Mouse (Mus musculus) layer of hippocampus, adult 18-20 months (tissue): Measurements from ENCODE around the gene Rab3a. TPM values are rescaled to one million over a fixed set of nuclear protein-coding genes. Genes with fewer than 3 reads are reported as not detected.

Experiments
- DNase-seq, 2 experiments: peaks; one replicate each; pipeline ENCODE4 v3.0.0; 2022; ENCODE audit warnings: low spot score in 2 of 2
- total RNA-seq, 2 experiments: library from RNA; stranded (reverse); gene quantifications; 2 replicates each; pipeline ENCODE4 v1.2.3; 2021

The Rab3a gene
- total RNA-seq, 2 experiments from 2014 or later = 814 to 823 TPM

GRCm38 (mm10) chr8:70757523-70758307 is 3.2 kb downstream of the Rab3a start:
- DNase-seq = no peak

- DNase-seq = no peak
Observed at GRCm38 (mm10) chr8:70758308-70758615, 3.8 kb downstream of the Rab3a start.

GRCm38 (mm10) chr8:70758616-70759561 is 4.4 kb downstream of the Rab3a start:
- DNase-seq = no peak

GRCm38 (mm10) chr8:70760350-70760749 is 5.9 kb downstream of the Rab3a start:
- DNase-seq = no peak

- DNase-seq = peak; percentile 97 to 98
Observed at GRCm38 (mm10) chr8:70760775-70761406, 6.4 kb downstream of the Rab3a start, which contains the start of gene Mpv17l2. Gene Mpv17l2 (minus strand): TSS chr8:70760946.

- DNase-seq = no peak
Observed at GRCm38 (mm10) chr8:70762118-70762517, 7.6 kb downstream of the Rab3a start.

- no peak for DNase-seq
Observed at GRCm38 (mm10) chr8:70763354-70763753, 8.9 kb downstream of the Rab3a start.

- no peak for DNase-seq
Observed at GRCm38 (mm10) chr8:70764026-70764425, 9.5 kb downstream of the Rab3a start.

- DNase-seq = no peak
Observed at GRCm38 (mm10) chr8:70764676-70765075, 10.2 kb downstream of the Rab3a start.

- no peak for DNase-seq
Observed at GRCm38 (mm10) chr8:70765329-70765728, 10.8 kb downstream of the Rab3a start.

- DNase-seq = no peak
Observed at GRCm38 (mm10) chr8:70765838-70766570, 11.5 kb downstream of the Rab3a start.

GRCm38 (mm10) chr8:70766571-70767440 is 12.3 kb downstream of the Rab3a start:
- no peak for DNase-seq

GRCm38 (mm10) chr8:70767503-70767902 is 13.0 kb downstream of the Rab3a start:
- no peak for DNase-seq

GRCm38 (mm10) chr8:70768231-70768776 is 13.8 kb downstream of the Rab3a start:
- no peak for DNase-seq

- no peak for DNase-seq
Observed at GRCm38 (mm10) chr8:70768956-70769355, 14.5 kb downstream of the Rab3a start.

GRCm38 (mm10) chr8:70769359-70769758 is 14.9 kb downstream of the Rab3a start:
- peak; percentile 91 to 97 for DNase-seq

- DNase-seq = no peak
Observed at GRCm38 (mm10) chr8:70769858-70770257, 15.4 kb downstream of the Rab3a start.

GRCm38 (mm10) chr8:70770748-70771147 is 16.3 kb downstream of the Rab3a start:
- no peak for DNase-seq

- no peak for DNase-seq
Observed at GRCm38 (mm10) chr8:70771217-70771616, 16.7 kb downstream of the Rab3a start.

- DNase-seq = no peak
Observed at GRCm38 (mm10) chr8:70772075-70772474, 17.6 kb downstream of the Rab3a start.
